Mouse (Mus musculus): ENCODE results near the gene Spata31d1a.
"Not testable (repeated sequence)": the region's sequence is repeated elsewhere in the genome, so short reads cannot be mapped to it uniquely, and the experiment has no call there.

The Spata31d1a gene

GRCm38 (mm10) chr13:59700137-59700536, 10.0 kb downstream of the Spata31d1a start:
- DNase-seq (ENCODE audit: low read depth, low spot score), result not testable (repeated sequence)

DNA sequence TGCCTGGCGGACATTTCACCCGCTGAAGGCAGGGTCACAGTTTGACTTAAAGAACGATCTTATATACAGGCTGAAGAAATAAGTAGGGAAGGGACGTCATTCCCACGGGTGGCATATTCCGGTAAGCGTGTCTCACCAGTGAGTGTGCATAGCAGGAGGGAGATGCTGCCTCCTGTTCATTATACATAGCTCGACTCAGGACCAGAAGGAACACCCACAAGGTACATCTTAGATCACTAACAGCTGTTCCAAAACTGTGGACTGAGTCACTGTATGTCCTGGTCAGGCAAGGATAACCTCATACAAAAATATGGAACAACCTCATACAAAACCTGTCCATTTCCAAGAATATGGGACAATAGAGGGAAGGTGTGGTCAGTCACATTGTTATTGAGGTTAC, 11.0 kb downstream of the Spata31d1a start:
- DNase-seq (ENCODE audit: low read depth, low spot score), result no peak

DNA sequence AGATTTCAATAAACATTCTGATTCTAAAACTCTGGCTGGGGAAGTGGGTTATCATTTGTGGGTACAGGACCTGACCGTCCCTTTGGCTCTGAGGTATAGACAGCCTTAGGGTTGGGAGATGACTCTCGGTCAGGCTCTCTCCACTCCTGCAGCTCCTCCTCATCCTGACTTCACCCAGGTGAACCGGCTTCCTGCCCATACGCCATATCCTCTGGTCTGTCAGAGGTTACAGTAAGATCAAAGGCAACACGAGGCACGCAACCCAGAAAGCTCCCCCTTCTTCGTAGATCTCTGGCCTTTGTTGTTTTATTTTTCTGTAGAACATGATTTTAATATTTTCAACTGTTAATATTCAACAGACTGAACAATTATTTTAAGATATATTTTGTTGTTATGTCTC, 14.3 kb downstream of the Spata31d1a start:
- no peak for DNase-seq (ENCODE audit: low read depth, low spot score)

DNA sequence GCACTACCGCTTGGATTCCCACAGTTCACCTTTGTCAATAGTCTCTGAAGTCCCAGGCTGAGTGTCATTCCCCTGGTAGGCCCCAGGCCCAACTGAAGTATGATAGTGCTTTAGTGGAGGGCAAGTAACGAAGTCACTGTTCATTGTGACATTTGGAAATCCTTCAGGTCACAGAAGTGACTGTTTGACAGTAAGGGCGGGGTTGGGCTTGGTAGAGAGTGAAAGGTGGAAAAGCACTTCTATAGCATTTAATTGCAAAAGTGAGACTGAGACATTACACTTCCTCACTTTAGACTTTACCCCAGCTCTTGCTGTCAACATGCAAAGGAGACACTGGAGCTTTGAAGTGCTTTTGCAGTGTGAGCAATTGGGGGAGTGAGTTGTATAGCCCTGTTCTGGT, 16.1 kb downstream of the Spata31d1a start, which contains the start of gene 4921517D22Rik:
4921517D22Rik (minus strand) TSS at position 101 of the 400 bp plus-strand sequence.
- no peak for DNase-seq (ENCODE audit: low read depth, low spot score)

DNA sequence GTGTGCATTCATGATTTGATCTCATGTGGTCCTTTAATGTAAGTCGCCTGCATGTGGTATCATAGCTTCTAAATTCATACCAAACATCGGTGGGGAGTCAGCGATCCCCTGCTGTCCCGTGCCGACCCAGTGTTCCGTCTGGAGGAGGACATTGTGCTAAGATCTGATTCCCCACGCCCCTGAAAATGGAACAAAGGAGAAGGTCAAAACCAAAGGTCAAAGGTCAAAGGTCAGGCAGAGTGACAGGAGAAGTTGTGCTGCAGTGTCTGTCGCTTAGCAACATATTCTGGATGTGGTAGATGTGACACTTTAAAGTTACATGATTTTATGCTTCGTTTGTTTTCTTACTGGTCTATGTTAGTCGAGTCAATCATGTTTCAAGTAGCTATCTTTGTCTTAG, 18.7 kb downstream of the Spata31d1a start:
- DNase-seq (ENCODE audit: low read depth, low spot score), result no peak

- DNase-seq (ENCODE audit: low read depth, low spot score), result no peak
These were observed 19.6 kb downstream of the Spata31d1a start for GRCm38 (mm10) chr13:59690576-59690975.

DNA sequence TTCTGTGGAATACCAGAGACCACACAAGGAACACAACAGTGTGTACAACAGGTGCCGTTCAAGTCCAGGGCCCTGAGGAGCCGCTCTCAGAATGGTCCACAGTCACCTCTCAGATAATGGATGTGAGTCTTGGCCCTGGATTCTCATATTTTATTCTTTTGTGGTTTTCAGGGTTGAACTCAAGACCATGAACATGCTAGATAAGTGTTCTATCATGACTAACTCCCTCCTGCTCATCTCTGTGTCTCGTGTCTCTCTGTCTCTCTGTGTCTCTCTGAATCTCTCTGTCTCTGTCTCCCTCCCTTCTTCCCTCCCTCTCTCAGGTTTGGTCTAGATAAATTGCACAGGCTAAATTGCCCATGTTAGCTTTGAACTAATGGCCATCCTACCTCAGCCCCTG, 20.3 kb downstream of the Spata31d1a start:
- DNase-seq (ENCODE audit: low read depth, low spot score), result no peak

DNA sequence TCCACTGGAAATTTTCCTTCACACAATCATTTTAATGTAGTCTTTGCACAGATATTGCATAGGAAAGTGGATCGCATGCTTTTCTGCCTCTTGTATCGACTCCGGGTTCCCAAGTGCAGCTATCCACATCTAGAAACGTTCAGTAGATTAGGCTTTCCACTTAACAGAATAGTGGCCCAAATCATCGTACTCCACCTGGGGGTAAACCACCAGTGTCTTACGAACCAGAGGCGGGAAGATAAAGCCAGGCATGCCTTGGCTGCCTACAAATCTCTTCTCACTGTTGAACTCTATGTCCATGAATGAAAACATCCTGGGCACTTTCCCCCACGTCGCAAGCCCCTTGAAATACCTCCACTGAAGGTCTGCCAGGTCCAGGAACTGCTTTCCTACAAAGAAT, 20.8 kb downstream of the Spata31d1a start:
- no peak for DNase-seq (ENCODE audit: low read depth, low spot score)

- DNase-seq (ENCODE audit: low read depth, low spot score), result no peak
These were observed 21.8 kb downstream of the Spata31d1a start for GRCm38 (mm10) chr13:59688338-59688770.

DNA sequence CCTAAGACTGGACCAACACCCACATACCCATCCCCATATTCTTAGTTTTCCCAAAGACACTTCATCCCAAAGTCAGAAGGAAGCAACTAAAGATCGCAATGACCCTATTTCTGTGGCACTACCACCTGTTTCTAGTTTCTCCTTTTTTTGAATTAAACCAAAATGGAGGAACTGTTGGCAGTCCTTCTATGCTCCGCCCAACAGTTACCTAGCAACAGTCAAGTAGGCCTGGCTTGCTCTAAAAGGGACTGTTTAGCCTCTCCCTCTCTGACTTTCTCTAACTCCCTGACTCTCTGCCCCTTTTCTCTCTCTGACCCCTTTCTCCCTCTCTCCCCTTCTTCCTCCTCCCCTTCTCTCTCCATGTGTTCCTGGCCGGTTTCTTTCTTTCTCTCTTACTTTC, 24.9 kb downstream of the Spata31d1a start:
- no peak for DNase-seq (ENCODE audit: low read depth, low spot score)

DNA sequence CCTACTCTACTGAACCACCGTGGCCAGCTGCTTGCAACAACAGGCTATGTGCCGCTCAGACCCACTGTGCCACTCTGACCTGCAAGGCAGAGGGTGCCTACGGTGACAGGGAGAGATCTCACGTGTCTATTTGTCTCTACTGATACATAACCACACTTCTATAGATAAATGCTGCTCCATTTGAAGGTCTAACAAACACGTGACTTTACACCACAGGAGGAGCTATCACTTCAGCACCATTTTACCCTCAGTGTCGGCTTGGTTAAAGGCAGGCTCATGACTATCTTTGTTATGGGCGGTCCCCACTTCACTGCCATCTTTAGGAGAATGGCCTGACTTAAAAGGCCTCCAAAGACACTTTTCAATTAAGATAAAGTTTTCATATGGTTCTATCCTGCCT, 27.5 kb downstream of the Spata31d1a start:
- no peak for DNase-seq (ENCODE audit: low read depth, low spot score)

GRCm38 (mm10) chr13:59679908-59680307, 30.2 kb downstream of the Spata31d1a start:
- DNase-seq (ENCODE audit: low read depth, low spot score), result no peak

DNA sequence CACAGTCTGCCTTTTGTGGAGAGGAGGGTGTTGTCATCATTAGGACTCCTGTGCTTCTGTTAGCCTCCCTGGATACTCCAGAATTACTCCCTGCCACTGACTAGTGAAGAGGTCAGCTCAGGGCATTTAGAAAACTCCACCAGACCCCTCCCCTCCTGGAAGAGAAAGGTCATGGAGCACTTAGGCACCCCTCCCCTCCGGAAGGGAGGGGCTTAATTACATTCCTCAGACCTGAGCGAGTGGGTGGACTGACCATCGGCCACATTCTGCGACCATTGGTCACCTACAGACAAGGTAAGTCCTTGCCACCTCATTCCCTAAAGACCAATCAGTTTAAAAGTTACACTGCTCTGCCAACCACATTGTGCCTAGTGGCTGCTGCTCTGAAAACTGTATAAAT, 30.8 kb downstream of the Spata31d1a start:
- no peak for DNase-seq (ENCODE audit: low read depth, low spot score)

DNA sequence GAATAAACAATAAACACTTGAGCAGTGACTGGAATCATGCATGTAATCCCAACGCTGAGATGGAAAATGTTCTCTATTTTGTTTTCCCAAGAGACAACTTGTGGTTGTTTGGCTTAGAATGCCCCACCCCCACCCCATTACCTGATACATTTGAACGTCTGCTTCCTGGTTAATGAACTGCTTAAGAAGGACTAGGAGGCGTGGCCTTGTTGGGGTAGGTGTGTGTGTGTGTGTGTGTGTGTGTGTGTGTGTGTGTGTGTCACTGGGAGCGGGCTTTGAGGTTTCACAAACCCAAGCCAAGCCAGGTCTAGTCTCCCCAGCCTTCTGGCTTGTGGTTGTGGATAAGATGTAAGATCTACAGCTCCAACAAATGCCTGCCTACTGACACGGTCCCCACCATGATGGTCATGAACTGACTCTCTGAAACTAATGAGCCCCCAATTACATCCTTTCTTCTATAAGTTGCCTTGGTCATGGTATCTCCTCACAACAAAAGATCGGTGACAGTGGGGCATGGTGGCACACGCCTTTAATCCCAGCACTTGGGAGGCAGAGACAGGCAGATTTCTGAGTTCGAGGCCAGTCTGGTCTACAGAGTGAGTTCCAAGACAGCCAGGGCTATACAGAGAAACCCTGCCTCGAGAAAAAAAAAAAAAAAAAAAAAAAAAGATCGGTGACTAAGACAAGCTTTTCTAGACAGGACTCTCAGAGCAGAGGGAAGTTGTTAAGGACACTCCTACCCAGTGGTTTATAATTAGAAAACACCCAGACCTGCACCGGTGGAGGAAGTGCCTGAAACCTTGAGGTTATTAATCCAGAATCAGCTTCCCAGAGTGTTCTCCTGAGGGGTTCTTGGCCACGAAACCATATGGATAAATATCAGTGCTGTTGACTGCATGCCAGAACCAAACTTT, 33.6 kb downstream of the Spata31d1a start:
- no peak for DNase-seq (ENCODE audit: low read depth, low spot score)

DNA sequence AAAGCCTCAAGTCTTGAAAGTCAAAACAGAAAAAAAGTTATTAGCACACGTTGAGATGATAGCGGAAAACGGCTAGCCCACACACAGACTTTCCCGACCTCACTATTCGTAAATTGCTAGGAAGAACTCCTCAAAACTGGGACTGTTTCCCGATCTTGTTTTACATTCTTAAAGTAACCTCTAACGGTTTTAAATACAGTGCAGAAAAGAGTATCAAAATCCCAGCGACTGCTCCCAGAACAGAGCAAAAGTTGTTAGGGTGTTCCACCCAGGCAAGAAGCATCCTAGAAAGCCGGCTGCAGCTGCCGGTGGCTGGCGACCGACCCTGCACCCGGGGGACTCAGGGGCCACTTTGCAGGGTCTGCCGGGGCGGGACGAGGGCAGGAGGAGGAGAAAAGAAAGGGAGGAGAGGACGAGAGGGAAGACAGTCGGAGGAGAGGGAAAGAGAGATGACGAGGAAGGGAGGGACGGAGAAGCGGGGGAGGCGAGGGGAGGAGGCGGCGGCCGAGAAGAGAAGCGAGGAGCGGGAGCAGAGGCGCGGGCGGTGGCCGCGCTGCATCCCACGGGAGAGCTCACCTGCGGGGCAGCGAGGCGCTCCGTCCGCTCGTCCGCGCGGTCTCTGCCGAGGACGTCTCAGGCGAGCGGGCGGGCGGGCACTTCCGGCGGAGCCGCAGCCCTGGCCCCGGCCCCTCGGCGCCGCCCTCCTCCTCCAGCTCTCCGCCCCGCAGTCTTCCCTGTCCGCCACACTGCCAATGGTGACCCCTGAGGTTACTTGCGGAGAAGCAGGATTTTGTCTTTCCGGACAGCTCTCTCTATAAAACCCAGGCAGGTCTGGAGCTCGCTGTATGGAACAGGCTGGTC, 34.7 kb downstream of the Spata31d1a start, which contains the start of gene Golm1:
Golm1 (minus strand) TSS at position 661 of the 861 bp plus-strand sequence.
- peak; percentile 55 for DNase-seq (ENCODE audit: low read depth, low spot score)

GRCm38 (mm10) chr13:59674761-59675150, 35.4 kb downstream of the Spata31d1a start:
- DNase-seq (ENCODE audit: low read depth, low spot score), result peak; percentile 40

DNA sequence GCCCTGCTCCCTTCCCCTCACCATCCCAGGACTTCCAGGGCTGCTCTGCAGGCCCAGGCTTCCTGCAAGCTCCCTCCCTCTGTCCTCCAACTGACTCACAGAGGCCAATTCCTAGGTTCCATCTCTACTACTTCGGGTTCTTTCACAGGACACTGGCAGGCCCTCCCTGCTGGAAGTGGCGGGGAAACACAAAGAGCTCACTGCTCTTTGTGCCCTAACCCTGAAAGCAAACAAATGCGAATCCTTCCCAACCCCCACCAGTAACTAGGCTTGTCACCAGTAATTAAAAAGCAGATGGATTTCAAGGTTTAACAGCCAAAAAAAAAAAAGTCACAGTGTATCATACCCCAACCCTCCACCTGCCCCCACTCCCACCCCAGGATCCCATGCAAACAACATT, 35.9 kb downstream of the Spata31d1a start:
- DNase-seq (ENCODE audit: low read depth, low spot score), result no peak

- DNase-seq (ENCODE audit: low read depth, low spot score), result no peak
These were observed 36.5 kb downstream of the Spata31d1a start for GRCm38 (mm10) chr13:59673597-59673996.

GRCm38 (mm10) chr13:59672248-59672647, 37.9 kb downstream of the Spata31d1a start:
- no peak for DNase-seq (ENCODE audit: low read depth, low spot score)

- no peak for DNase-seq (ENCODE audit: low read depth, low spot score)
These were observed 38.6 kb downstream of the Spata31d1a start for GRCm38 (mm10) chr13:59671521-59671920.

DNA sequence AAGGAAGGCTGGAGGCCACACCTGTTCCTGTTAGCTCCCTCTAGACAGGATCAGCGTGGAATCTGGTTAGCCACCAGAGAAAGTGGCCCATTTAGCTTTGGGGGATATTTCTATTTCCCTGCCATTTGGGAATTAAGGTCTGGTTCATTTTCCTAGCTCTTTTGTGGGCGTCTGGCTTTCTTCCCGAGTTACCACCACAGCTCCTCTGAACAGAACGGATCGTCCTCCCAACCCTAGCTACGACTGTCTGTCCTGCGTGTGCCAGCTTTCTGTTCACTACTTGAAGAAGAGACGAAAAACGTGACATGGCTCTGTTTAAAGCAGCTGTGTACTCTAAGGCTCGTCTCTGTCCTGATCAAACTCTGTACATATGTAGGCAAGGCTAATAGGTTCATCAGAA, 40.2 kb downstream of the Spata31d1a start:
- no peak for DNase-seq (ENCODE audit: low read depth, low spot score)

DNA sequence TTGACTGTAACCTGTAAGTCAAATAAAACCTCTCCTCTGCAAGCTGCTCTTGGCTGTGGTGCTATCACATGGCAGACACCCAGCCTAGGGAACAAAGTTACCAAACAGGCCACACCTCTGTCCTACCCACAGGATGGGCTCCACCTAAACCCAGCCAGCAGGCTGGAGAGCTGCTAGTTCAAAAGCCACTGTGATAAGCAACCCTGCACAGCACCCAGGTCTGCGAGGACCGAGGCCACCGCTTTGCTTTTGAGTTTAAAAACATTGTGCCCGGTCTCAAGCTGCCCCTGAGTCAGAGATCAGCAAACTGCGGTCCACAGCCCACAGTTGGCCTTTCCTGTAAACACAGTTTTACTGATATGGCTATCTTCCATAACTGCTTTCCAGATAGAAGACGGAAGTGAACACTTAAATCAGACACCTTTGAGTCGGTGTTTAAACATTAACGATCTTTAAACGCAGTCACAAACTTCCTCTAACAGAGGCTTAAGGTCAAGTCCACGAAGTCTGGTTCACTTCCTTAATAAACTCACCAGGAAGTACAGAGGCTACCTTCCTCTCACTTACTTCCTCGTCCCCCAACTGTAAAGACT, 41.5 kb downstream of the Spata31d1a start:
- DNase-seq (ENCODE audit: low read depth, low spot score), result peak; percentile 64
